Mouse (Mus musculus): Measurements from ENCODE around the gene Tspan5.

DNA sequence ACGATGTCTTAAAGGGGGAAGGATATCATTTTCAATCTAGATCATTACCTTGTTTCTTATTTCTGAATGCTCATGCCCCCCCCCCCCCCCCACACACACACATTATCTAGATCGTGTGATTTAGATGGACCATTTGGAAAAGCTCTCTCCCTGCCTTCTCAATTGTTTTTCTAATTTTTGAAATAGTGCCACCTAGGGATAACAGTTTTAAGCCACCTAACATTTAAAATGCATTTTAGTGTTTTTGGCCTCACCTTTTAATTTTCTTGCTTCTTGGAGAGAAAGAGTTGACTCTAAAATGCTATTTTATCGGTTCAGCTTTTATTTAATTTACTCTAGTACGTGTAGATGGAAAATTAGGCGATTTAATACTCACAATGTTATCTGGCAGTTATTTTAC is 94.9 kb downstream of the Tspan5 start:
- TF ChIP-seq POLR2A (IDR thresholded peaks at IDR 0.05; ENCODE audit: low read depth, low read length) (no peak), CTCF (IDR thresholded peaks at IDR 0.05; ENCODE audit: extremely low read depth, insufficient read length, insufficient replicate concordance, low read depth, low read length) (no peak)
